9 mouse cellular contexts compared by ENCODE assay signal in the genomic region with DNA sequence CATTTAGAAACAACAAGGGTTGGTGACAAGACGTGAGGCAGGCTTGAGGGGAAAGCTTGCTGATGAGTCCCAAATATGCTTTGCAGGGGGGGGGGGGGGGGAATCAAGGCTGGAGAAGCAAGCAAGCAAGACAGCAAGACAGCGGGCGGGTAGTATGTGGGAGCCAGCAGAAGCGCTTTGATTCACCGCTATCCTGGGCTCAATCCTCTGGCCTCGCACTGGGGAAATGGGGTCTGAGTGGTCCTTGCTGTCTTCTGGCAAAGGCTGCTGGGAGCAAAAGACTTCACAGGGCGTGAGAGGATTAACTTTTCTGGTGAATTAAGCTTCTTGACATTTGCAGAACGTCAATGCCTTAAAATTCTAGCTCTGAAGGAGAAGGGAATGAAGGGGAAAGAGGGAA. TPM values are rescaled to one million over a fixed set of nuclear protein-coding genes. Genes with fewer than 3 reads are reported as not detected.
DNase-seq lines count a peak whose midpoint lies in the region; ATAC-seq and TF ChIP-seq lines count a peak whose summit lies in the region.
"Had no signal": no experiment of that assay in that cellular context is flagged by ENCODE, and none has a peak within 500 bp of the region (broad histone marks: within the 10 kb centered on the region; RNA-seq: fewer than 3 reads in every experiment).

No protein-coding gene starts in this region.

- H3K9ac ChIP-seq in heart, embryonic 13.5 days = peak overlapping the region; percentile 68; the same call in 1 of the 2 replicates
- H3K9ac ChIP-seq in ES-Bruce4 (ENCODE audit: low read depth, poor library complexity, severe bottlenecking) = no peak overlapping the region
- H3K9ac ChIP-seq in forebrain, postnatal 0 days = peak overlapping the region; percentile 58
- no peak overlapping the region for H3K9ac ChIP-seq in liver, embryonic 16.5 days (ENCODE audit: low read depth, low read length)

- H3K27me3 ChIP-seq in heart, embryonic 13.5 days (replicated peaks) = peaks cover 67% of the 10 kb centered on the region
- H3K27me3 ChIP-seq in ES-Bruce4 (ENCODE audit: control insufficient read depth, insufficient read depth, low read length, poor library complexity, severe bottlenecking) = no peaks in the 10 kb centered on the region
- no peaks in the 10 kb centered on the region for H3K27me3 ChIP-seq in forebrain, postnatal 0 days (ENCODE audit: insufficient read depth, low read length)
- peaks cover 27% of the 10 kb centered on the region for H3K27me3 ChIP-seq in liver, embryonic 16.5 days (ENCODE audit: control insufficient read depth, insufficient read depth, low read depth, low read length)

- TF ChIP-seq POLR2A in ES-Bruce4 (IDR thresholded peaks at IDR 0.05; ENCODE audit: insufficient read depth, low read length) = no peak

- WGBS in heart, embryonic 13.5 days = 3% methylated on average over 8 of the region's 8 CpGs
- 5% methylated on average over 8 of the region's 8 CpGs for WGBS in forebrain, postnatal 0 days
- 11% methylated on average over 8 of the region's 8 CpGs for WGBS in liver, embryonic 16.5 days (ENCODE audit: insufficient replicate concordance)

- peak overlapping the region; percentile 50 for H3K4me3 ChIP-seq in heart, embryonic 13.5 days
- H3K4me3 ChIP-seq in ES-Bruce4 (ENCODE audit: low read depth, low read length) = peak overlapping the region; percentile 41; the same call in 1 of the 2 replicates
- peak overlapping the region; percentile 47 for H3K4me3 ChIP-seq in forebrain, postnatal 0 days (ENCODE audit: low read depth, low read length)
- no peak overlapping the region for H3K4me3 ChIP-seq in liver, embryonic 16.5 days (ENCODE audit: low read depth, low read length)

- no peak overlapping the region for H3K27ac ChIP-seq in heart, embryonic 13.5 days (replicated peaks)
- no peak overlapping the region for H3K27ac ChIP-seq in ES-Bruce4 (ENCODE audit: insufficient read depth, low read length)
- H3K27ac ChIP-seq in forebrain, postnatal 0 days (ENCODE audit: low read depth, low read length) = no peak overlapping the region
- no peak overlapping the region for H3K27ac ChIP-seq in liver, embryonic 16.5 days (ENCODE audit: low read length)

- no peak for TF ChIP-seq EP300 in ES-Bruce4 (IDR thresholded peaks at IDR 0.05; ENCODE audit: insufficient read depth, low read depth, low read length)

- intact Hi-C loops in heart, postnatal 36 days (cut with DNase I) = no loop called here

- peaks cover 18% of the 10 kb centered on the region for H3K4me1 ChIP-seq in heart, embryonic 13.5 days
- no peaks in the 10 kb centered on the region for H3K4me1 ChIP-seq in ES-Bruce4 (ENCODE audit: control insufficient read depth, insufficient read depth, low read length)
- H3K4me1 ChIP-seq in forebrain, postnatal 0 days (ENCODE audit: insufficient read depth) = no peaks in the 10 kb centered on the region
- no peaks in the 10 kb centered on the region; the same call in 1 of the 2 replicates for H3K4me1 ChIP-seq in liver, embryonic 16.5 days (ENCODE audit: control insufficient read depth, low read depth, low read length)

- no peaks in the 10 kb centered on the region for H3K36me3 ChIP-seq in heart, embryonic 13.5 days
- H3K36me3 ChIP-seq in ES-Bruce4 (ENCODE audit: control insufficient read depth, insufficient read depth, low read length, poor library complexity, severe bottlenecking) = no peaks in the 10 kb centered on the region
- H3K36me3 ChIP-seq in forebrain, postnatal 0 days (ENCODE audit: insufficient read depth) = no peaks in the 10 kb centered on the region
- no peaks in the 10 kb centered on the region for H3K36me3 ChIP-seq in liver, embryonic 16.5 days (ENCODE audit: control insufficient read depth, insufficient read depth)

- no peak for DNase-seq in heart, postnatal 36 days
- no peak for DNase-seq in forebrain, postnatal 0 days
- DNase-seq in thymus, postnatal 10 days (ENCODE audit: low spot score in 2 of 2) = no peak
- DNase-seq in gastrocnemius, adult 8-10 months (ENCODE audit: low spot score in 2 of 2) = no peak
- no peak for DNase-seq in cerebellum, adult 9-10 months
- DNase-seq: thymus, postnatal 25 days had no signal

- TF ChIP-seq CTCF in ES-Bruce4 (IDR thresholded peaks at IDR 0.05; ENCODE audit: low read depth, low read length) = no peak
- TF ChIP-seq CTCF in forebrain, postnatal 0 days (IDR thresholded peaks at IDR 0.05; ENCODE audit: low read depth) = no peak

- no peaks in the 10 kb centered on the region for H3K9me3 ChIP-seq in heart, embryonic 13.5 days
- H3K9me3 ChIP-seq in ES-Bruce4 (replicated peaks; ENCODE audit: control insufficient read depth, insufficient read depth, low read length, poor library complexity, severe bottlenecking) = no peaks in the 10 kb centered on the region
- H3K9me3 ChIP-seq in forebrain, postnatal 0 days (ENCODE audit: low read length) = no peaks in the 10 kb centered on the region
- H3K9me3 ChIP-seq in liver, embryonic 16.5 days (replicated peaks; ENCODE audit: control insufficient read depth, low read length) = no peaks in the 10 kb centered on the region

- H3K4me2 ChIP-seq in heart, embryonic 13.5 days = peak overlapping the region; percentile 80
- peak overlapping the region; percentile 93 for H3K4me2 ChIP-seq in forebrain, postnatal 0 days (ENCODE audit: low read depth)
- 0 out of 2 replicates have a peak overlapping the region, but pooled peaks have one; percentile 46 for H3K4me2 ChIP-seq in liver, embryonic 16.5 days (ENCODE audit: low read depth, low read length)

- no peak for ATAC-seq in heart, embryonic 13.5 days (ENCODE audit: extremely low read depth, insufficient number of reproducible peaks, low FRiP score, low TSS enrichment)
- no peak for ATAC-seq in forebrain, postnatal 0 days
- ATAC-seq in liver, embryonic 16.5 days (ENCODE audit: low read depth) = no peak

RNA-seq across cellular contexts. Expression of a gene that starts 0.8 kb away (rescaled TPM):
- polyA plus RNA-seq in heart, embryonic 13.5 days (2015; fragmentation: Nextera tagmentation; extraction: Ambion mirVana) = 0.08 TPM in 1 of 2 replicates, not detected in the other
- total RNA-seq in heart, postnatal 36 days (2021) = not detected
- polyA plus RNA-seq in ES-Bruce4 (2011; ENCODE audit: insufficient read depth, insufficient read length, low read depth, missing spikeins) = not detected in 2 replicates
- total RNA-seq in forebrain, postnatal 0 days (2014; rRNA removed) = 4.5 and 4.8 TPM in 2 replicates
- polyA plus RNA-seq in forebrain, postnatal 0 days (2015; fragmentation: Nextera tagmentation; extraction: Ambion mirVana) = 3.2 and 4.7 TPM in 2 replicates
- 0.19 TPM in 1 of 2 replicates, not detected in the other for polyA plus RNA-seq in liver, embryonic 16.5 days (2015; fragmentation: Nextera tagmentation; extraction: Ambion mirVana)
- 1 to 10 TPM; 2.1 to 6.9 (median 4.4) TPM for total RNA-seq in gastrocnemius, adult 8-10 months (2022)

RNA-seq across cellular contexts. Expression of a gene that starts 45.5 kb away (rescaled TPM):
- polyA plus RNA-seq in heart, embryonic 13.5 days (2015; fragmentation: Nextera tagmentation; extraction: Ambion mirVana) = 13.9 and 15.9 TPM in 2 replicates
- total RNA-seq in heart, postnatal 36 days (2021) = 10 to 100 TPM in 1 of 2 experiments, 1 to 10 TPM in 1; 8.0 to 11.1 TPM
- 18.4 and 21.9 TPM in 2 replicates for polyA plus RNA-seq in ES-Bruce4 (2011; ENCODE audit: insufficient read depth, insufficient read length, low read depth, missing spikeins)
- 23.8 and 26.0 TPM in 2 replicates for total RNA-seq in forebrain, postnatal 0 days (2014; rRNA removed)
- polyA plus RNA-seq in forebrain, postnatal 0 days (2015; fragmentation: Nextera tagmentation; extraction: Ambion mirVana) = 15.5 and 19.6 TPM in 2 replicates
- 5.4 and 6.1 TPM in 2 replicates for polyA plus RNA-seq in liver, embryonic 16.5 days (2015; fragmentation: Nextera tagmentation; extraction: Ambion mirVana)
- 10 to 100 TPM; 13.8 to 23.9 (median 17.8) TPM for total RNA-seq in gastrocnemius, adult 8-10 months (2022)

Comparison
In these comparisons a context has a peak if more than half of its experiments do, and no peak if none do; other contexts are left out.
1. H3K9ac ChIP-seq: peak in heart, embryonic 13.5 days (single experiment) and forebrain, postnatal 0 days (single experiment); none in ES-Bruce4 (single experiment) and liver, embryonic 16.5 days (single experiment).
2. Peak in every context shown above with its lines, with median percentiles within 50 percentile points of each other: H3K4me2 ChIP-seq.